10 mouse cellular contexts compared by ENCODE assay signal in the genomic region with DNA sequence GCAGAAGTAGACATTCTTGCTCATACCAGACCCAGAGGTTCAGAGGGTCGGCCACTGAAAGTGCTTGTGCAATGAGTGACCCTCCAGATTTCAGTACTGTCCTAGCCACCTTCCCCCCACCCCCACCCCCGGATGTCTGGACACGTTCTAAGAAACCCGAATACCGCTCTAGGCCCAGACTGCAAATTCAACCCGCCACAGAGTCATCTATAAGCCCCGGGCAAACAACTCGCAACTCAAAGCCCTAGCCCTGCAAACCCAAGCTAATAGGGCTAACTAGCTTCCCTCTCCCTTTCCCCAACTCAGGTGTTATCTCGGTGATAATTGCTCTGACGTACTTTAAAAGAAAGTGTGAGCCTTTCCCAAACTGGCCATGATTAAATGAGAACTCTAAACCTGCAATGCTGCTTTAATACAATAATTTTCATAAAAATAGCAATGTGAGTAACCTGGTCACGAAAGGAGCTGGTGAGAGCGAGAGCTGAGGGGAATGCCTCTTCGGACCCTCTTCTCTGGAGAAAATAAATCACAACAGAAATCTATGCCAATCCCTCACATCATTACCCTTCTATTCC. TPM values are rescaled to one million over a fixed set of nuclear protein-coding genes. Genes with fewer than 3 reads are reported as not detected.
DNase-seq lines count a peak whose midpoint lies in the region; ATAC-seq and TF ChIP-seq lines count a peak whose summit lies in the region.
"Had no signal": no experiment of that assay in that cellular context is flagged by ENCODE, and none has a peak within 500 bp of the region (broad histone marks: within the 10 kb centered on the region; RNA-seq: fewer than 3 reads in every experiment).

No protein-coding gene starts in this region.

- no peak overlapping the region for H3K9ac ChIP-seq in heart, embryonic 16.5 days (ENCODE audit: low read length)
- H3K9ac ChIP-seq in forebrain, embryonic 14.5 days (ENCODE audit: low read length): peak overlapping the region; percentile 48
- no peak overlapping the region for H3K9ac ChIP-seq in limb, embryonic 15.5 days

- no peak overlapping the region for H3K27ac ChIP-seq in heart, embryonic 16.5 days (ENCODE audit: low read length)
- H3K27ac ChIP-seq in forebrain, embryonic 14.5 days (ENCODE audit: low read depth, low read length): 0 out of 2 replicates have a peak overlapping the region, but pooled peaks have one; percentile 89
- no peak overlapping the region for H3K27ac ChIP-seq in limb, embryonic 15.5 days

- WGBS in heart, embryonic 16.5 days: 2% methylated on average over 13 of the region's 13 CpGs
- WGBS in forebrain, embryonic 14.5 days: 2% methylated on average over 13 of the region's 13 CpGs
- WGBS in limb, embryonic 15.5 days: 2% methylated on average over 13 of the region's 13 CpGs

- no peak for TF ChIP-seq POLR2A in brain, embryonic 14.5 days (IDR thresholded peaks at IDR 0.05; ENCODE audit: borderline replicate concordance, extremely low read depth, insufficient read depth, insufficient read length, poor library complexity, severe bottlenecking)

- peak overlapping the region; percentile 61 for H3K4me2 ChIP-seq in heart, embryonic 16.5 days (ENCODE audit: low read depth, low read length)
- peak overlapping the region; percentile 59 for H3K4me2 ChIP-seq in forebrain, embryonic 14.5 days (ENCODE audit: low read length)
- H3K4me2 ChIP-seq in limb, embryonic 15.5 days: peak overlapping the region; percentile 26; the same call in 1 of the 2 replicates

- H3K4me3 ChIP-seq in heart, embryonic 16.5 days (ENCODE audit: low read length): peak overlapping the region; percentile 29
- H3K4me3 ChIP-seq in forebrain, embryonic 14.5 days (ENCODE audit: low read depth, low read length): peak overlapping the region; percentile 60
- H3K4me3 ChIP-seq in limb, embryonic 15.5 days: no peak overlapping the region

- ATAC-seq in heart, embryonic 16.5 days (replicated peaks; ENCODE audit: extremely low read depth, insufficient read depth, low FRiP score): no peak
- peak; percentile 19; the same call in 1 of the 2 replicates for ATAC-seq in forebrain, embryonic 14.5 days
- no peak for ATAC-seq in limb, embryonic 15.5 days (ENCODE audit: insufficient number of reproducible peaks, low FRiP score, low TSS enrichment, low read depth)

- no peaks in the 10 kb centered on the region for H3K9me3 ChIP-seq in heart, embryonic 16.5 days (replicated peaks; ENCODE audit: control insufficient read depth, low read length)
- H3K9me3 ChIP-seq in forebrain, embryonic 14.5 days (replicated peaks; ENCODE audit: control insufficient read depth, low read length): no peaks in the 10 kb centered on the region
- no peaks in the 10 kb centered on the region for H3K9me3 ChIP-seq in limb, embryonic 15.5 days

- peaks cover 6% of the 10 kb centered on the region; the same call in 1 of the 2 replicates for H3K4me1 ChIP-seq in heart, embryonic 16.5 days (ENCODE audit: control insufficient read depth, insufficient read depth, low read length)
- peaks cover 7% of the 10 kb centered on the region; the same call in 1 of the 2 replicates for H3K4me1 ChIP-seq in forebrain, embryonic 14.5 days (ENCODE audit: control insufficient read depth, insufficient read depth, low read length)
- peaks cover 15% of the 10 kb centered on the region for H3K4me1 ChIP-seq in limb, embryonic 15.5 days

- no peak for DNase-seq in heart, postnatal 4 days
- DNase-seq in brain, embryonic 14.5 days (ENCODE audit: low read depth): peak; percentile 53
- peak; percentile 22 for DNase-seq in forebrain, embryonic 14.5 days (ENCODE audit: low spot score)
- no peak for DNase-seq in retina, postnatal 1 day
- DNase-seq in thymus, postnatal 25 days: no peak
- DNase-seq in thymus, postnatal 0 days (ENCODE audit: low spot score): no peak
- DNase-seq: kidney, adult 2 months had no signal

- TF ChIP-seq CTCF in brain, embryonic 14.5 days (IDR thresholded peaks at IDR 0.05; ENCODE audit: borderline replicate concordance, extremely low read depth, insufficient read depth, insufficient read length): no peak

- no peaks in the 10 kb centered on the region for H3K36me3 ChIP-seq in heart, embryonic 16.5 days (ENCODE audit: control insufficient read depth, insufficient read depth)
- H3K36me3 ChIP-seq in forebrain, embryonic 14.5 days (ENCODE audit: control insufficient read depth, insufficient read depth, low read length): no peaks in the 10 kb centered on the region
- no peaks in the 10 kb centered on the region for H3K36me3 ChIP-seq in limb, embryonic 15.5 days

- peaks cover 10% of the 10 kb centered on the region for H3K27me3 ChIP-seq in heart, embryonic 16.5 days (ENCODE audit: control insufficient read depth, insufficient read depth, low read length)
- no peaks in the 10 kb centered on the region for H3K27me3 ChIP-seq in forebrain, embryonic 14.5 days (replicated peaks; ENCODE audit: control insufficient read depth, insufficient read depth, low read length)
- peaks cover 18% of the 10 kb centered on the region for H3K27me3 ChIP-seq in limb, embryonic 15.5 days

RNA-seq across cellular contexts. Expression of a gene that starts 0.7 kb away (rescaled TPM):
- 0.56 and 0.89 TPM in 2 replicates for polyA plus RNA-seq in heart, embryonic 16.5 days (2015; fragmentation: Nextera tagmentation; extraction: Ambion mirVana)
- total RNA-seq in heart, postnatal 4 days (2021): under 1 TPM in 1 of 2 experiments, not detected in 1; 0.36 TPM
- polyA plus RNA-seq in brain, embryonic 14.5 days (2012; rRNA removed): 111 and 153 TPM in 2 replicates
- 53.5 and 85.8 TPM in 2 replicates for polyA plus RNA-seq in forebrain, embryonic 14.5 days (2014; fragmentation: Nextera tagmentation; extraction: Ambion mirVana)
- polyA plus RNA-seq in limb, embryonic 15.5 days (2015; fragmentation: Nextera tagmentation; extraction: Ambion mirVana): 0.41 and 0.65 TPM in 2 replicates
- 0.45 TPM in 1 of 2 replicates, not detected in the other for polyA plus RNA-seq in thymus, postnatal 0 days (2015; fragmentation: Nextera tagmentation; extraction: Ambion mirVana)
- polyA plus RNA-seq: testis, adult 2 months had no signal

Comparison
In these comparisons a context has a peak if more than half of its experiments do, and no peak if none do; other contexts are left out.
1. DNase-seq: peak in brain, embryonic 14.5 days (single experiment) and forebrain, embryonic 14.5 days (single experiment); none in heart, postnatal 4 days (single experiment), retina, postnatal 1 day (single experiment), thymus, postnatal 25 days (single experiment) and thymus, postnatal 0 days (single experiment).
2. RNA of a gene that starts 0.7 kb away (polyA plus RNA-seq): 111 to 153 TPM in brain, embryonic 14.5 days and 53.5 to 85.8 TPM in forebrain, embryonic 14.5 days; 0.56 to 0.89 TPM in heart, embryonic 16.5 days, 0.41 to 0.65 TPM in limb, embryonic 15.5 days and 0.45 TPM in thymus, postnatal 0 days; every median in the first group is over 10 times any median in the second.
3. Peak in every context shown above with its lines, with median percentiles within 50 percentile points of each other: H3K4me2 ChIP-seq.